Mouse (Mus musculus) cerebellum, adult 11-12 months (tissue): Measurements from ENCODE around the gene Osbpl10.

Experiments used
- DNase-seq: peaks from one replicate; pipeline ENCODE4 v3.0.0; 2022

The Osbpl10 gene

DNA sequence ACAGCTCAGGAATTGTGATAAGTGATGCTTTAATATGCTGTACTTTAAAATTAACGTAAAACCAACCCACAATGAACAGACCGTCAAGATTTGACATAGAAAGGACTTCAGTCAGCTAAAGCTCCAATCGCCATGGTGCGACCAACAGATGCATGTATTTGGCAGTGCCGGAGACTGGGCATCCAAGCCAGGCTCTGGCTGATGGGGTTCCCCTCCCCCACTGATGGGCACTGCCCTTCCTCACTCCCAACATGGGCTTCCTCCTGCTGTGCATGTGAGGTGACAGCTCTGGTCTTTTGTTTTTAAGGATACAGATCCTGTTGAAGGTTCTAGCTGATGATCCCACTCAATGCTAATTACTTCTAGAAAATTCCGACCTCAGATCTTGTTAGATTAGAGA lies 193.7 kb downstream of the Osbpl10 start:
- no peak for DNase-seq

DNA sequence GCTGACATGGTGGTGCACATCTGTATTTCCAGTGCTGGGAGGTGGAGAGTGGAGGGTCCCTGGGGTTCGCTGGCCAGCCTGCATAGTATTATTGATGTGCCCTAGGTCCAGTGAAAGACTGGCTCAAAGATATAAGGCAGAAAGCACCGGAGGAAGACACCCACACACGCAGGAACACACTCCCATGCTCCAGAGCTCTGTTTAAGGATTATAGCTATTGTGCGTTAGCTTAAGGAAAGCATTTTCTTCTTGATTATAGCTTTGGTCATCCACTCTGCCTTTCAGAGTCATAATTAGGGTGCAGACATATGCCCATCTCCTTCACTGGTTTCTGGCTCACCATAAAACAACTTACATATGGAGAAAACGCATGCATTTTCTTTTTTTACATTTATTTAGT lies 200.8 kb downstream of the Osbpl10 start:
- DNase-seq, result no peak

DNA sequence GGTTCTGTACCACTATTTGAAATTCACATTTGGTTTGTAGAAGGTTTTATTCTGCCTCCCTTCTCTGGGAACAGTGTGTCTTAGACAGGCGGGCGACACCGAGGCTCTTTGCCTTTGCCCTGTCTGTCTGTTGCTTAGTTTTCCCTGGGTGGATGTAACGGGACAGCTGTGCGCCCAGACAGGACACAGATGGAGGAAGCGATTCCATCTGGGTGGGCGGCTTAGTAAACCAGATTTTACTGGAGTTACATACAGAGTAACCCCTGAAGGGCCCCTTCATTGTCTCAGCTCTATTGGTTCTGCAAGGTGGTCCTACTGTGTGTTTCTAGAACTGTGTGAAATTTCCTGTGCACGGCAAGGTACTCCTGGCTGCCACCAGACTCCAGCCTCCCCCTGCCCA lies 201.6 kb downstream of the Osbpl10 start:
- no peak for DNase-seq

DNA sequence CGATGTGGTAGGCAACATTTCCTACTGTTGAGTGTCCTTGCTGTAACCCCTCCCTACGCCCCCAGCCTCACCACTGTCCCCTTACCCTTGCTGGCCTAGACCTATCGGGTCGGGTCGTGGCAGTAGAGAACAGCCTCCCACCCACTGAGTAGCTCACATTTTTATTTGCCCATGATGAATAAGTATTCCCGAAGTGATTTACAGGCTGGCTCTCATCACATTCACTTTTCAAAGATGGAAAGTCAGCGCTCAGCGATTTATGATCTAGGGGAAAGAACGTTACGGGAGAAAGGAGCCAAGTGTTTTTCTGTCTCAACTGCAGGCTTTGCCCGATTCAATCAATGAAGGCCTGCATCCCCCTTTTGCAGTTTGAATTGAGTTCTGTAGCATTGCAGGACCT lies 208.0 kb downstream of the Osbpl10 start:
- DNase-seq, result no peak

DNA sequence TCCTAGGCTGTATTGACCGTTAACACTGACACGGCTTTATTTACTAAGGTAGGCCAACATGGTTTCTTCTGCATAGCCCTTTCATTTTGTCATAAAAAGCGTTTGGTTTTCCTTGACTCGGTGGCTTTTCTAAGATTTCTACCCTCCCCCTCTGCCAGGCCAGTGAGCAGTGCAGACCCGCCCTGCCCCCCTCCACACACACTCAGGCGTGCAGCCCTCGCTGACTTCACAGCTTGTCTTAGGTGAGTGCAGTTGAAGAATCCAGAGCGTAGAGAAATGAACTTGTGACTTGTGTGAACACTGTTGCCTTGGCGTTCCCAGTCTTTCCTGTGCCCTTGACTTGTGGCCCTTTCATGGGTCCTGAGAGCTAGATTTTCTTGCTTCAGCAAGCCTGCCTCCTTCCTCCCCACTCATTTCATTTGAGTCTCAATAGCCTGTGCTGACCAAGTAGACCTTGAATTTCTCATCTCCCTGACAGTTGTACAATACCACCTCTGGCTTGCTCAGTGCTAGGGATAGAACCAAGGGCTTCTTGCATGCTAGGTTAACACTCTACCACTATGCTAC lies 212.1 kb downstream of the Osbpl10 start:
- no peak for DNase-seq

DNA sequence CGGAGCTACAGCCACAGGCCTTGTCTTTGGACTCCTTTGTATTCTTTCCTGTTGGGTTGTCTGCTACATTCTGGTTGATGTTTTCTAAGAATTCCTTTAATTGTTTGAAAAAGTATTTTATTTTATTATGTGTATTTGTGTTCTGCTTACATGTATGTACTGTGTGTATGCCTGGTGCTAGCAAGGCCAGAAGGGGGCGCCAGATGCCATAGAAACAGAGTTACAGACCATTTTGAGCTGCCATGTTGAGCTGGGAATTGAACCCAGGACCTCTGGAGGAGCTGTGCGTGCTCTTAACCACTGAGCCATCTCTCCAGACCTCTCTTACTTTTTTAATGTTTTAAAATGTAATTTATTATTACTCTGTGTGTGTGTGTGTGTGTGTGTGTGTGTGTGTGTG lies 214.5 kb downstream of the Osbpl10 start:
- DNase-seq, result no peak

DNA sequence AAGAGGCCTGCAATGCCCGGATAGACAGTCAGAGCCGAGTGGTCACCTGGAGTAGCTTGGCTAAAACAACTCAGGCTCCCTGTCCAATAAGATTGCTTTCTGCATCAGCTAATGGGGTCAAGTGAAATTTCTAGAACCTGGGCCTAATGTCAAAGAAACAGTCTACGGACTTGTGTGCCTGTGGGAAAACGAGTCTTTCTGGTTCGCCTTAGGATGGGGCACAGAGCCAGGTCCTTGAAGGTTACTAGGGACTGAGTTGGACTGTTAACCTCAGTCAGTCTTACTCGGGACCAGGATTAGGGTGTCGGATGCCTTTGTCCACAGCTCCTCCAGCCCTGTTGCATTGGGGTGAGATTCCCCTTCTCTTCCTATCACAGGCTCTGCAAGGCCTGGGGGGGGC lies 218.7 kb downstream of the Osbpl10 start:
- no peak for DNase-seq

DNA sequence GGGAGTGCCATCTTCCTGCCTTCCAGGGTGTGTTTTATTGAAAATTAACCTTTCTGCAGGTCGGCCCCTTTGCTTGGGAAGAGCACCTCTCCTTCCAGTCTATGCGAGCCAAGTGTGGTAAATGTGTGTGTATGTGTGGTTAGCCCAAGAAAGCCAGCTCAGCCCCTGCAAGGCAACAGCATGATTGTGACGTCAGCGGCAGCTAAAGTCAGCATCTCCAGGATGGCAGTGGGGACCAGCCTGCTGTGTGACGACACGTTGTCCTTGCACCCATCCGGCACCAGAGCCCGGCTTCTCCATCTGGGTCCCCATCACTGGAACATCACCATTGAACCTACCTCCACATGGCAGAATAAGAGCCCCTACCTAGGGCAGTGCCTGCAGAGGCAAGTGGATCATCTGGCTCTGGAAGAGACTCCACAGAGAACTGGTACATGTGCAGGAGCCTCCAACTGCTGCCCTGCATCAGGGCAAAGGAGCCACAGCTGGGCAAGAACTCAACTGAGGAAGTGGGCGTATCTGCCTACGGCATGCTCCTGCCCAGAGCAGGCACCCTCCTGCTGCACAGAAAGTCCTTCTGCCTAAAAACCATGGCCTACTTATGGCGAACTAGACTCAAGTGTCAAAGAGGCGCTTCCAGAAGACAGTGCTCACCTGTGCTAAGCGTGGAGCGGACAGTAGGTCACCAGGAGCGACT lies 221.9 kb downstream of the Osbpl10 start:
- DNase-seq, result no peak

DNA sequence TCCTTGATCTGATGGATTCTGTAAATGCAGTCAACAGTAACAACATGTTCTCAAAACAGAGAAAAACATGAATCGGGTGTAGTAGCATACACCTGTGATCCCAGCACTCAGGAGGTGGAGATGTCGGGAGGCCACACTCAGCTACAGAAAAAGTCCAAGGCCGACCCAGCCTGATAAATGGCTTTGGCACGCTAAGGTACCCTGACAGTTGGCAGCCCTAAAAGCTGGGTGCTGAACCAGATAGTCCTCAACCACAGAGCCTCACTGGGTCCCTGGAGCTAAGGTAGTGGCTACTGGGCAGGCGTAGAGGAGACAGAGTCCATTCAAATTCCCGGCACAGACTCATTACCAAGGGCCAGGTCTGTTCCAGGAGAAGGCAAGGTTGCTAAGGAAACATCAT lies 222.9 kb downstream of the Osbpl10 start:
- DNase-seq, result no peak

DNA sequence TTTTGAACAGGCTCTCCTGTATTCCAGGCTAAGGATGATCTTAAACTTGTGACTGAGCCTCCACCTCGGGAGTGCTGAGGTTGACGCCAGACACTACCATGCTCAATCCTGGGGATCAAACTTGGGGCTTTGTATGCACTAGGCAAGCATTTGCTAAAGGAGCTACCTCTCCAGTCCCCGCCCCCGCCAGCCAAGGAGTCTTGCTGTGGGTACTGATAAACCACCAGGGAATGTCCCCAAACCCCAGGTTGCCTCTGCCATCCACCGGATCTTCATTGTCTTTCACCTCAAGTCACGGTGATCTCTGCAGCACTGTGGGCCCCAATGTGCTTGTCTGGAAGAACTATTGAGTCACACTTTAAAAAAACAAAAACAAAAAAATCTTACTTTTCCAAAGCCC lies 224.8 kb downstream of the Osbpl10 start:
- DNase-seq, result no peak

DNA sequence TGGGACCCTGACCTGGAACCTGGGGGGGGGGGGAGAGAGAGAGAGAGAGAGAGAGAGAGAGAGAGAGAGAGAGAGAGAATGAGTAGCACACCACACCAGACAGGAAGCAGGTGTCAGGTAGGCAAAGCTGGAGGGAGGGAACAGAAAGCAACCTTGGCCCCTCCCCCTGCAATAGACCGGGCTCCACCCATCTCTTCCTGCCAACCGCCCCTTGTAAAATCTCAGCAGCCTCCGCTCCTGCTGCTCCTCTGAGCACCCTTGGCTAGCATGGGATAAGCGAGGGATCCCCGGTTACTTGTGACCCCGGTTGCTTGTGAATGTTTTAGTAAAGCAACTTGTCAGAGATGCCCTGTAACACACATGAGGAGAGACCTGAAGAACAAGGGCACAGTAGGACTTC lies 227.1 kb downstream of the Osbpl10 start:
- DNase-seq, result no peak

DNA sequence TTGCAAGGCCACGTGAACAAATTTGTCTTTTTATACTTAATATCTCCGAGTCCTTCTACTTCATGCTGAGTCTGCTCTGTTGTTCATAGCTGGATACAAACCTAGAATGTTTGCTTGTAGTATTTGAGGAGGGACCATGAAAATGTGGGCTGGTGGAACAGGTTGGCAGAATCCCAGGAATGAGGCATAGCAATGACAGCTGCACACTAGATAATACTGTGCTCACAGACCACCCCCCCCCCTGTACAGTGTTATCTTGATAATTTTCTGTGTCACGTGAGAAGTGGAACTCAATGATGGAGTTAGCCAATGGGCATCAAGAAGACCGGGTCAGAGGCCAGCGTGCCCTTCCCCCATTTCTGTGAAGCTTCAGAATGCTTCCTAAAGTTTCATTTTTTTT lies 227.8 kb downstream of the Osbpl10 start:
- no peak for DNase-seq

DNA sequence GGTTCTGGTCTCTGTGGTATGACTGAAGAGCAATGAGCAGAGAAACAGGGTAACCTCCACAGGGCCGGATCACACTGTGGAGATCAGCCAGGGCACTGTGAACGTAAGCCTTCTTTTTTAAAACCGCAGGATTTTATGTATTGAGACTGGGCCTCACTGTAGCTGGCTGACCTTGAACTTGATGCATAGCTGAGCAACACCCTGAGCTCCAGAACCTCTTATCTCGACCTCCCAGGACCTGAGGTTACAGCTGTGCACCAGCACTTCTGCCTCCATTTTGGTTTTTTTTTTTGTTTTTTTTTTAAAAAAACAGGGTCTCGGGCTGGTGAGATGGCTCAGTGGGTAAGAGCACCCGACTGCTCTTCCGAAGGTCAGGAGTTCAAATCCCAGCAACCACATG lies 231.4 kb downstream of the Osbpl10 start:
- DNase-seq, result no peak

DNA sequence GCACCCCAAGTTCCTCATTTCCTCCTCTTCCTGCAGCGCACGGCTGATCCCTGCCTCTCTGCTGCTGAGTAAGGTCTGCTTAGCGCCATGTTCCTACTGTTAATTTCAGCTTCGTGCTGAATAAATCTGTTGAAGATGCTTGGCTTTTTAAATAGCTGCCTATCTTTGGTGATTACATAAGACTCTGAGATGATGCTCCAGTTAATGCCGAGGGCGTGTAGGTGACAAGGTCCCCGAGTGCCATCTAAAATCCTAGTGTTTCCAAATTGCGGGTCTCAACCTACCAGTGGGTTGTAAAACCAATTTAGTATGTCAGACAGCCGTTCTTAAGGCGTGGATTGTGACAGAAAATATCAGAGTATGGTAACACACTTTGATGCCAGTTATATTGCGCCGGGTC lies 232.2 kb downstream of the Osbpl10 start:
- DNase-seq, result no peak

DNA sequence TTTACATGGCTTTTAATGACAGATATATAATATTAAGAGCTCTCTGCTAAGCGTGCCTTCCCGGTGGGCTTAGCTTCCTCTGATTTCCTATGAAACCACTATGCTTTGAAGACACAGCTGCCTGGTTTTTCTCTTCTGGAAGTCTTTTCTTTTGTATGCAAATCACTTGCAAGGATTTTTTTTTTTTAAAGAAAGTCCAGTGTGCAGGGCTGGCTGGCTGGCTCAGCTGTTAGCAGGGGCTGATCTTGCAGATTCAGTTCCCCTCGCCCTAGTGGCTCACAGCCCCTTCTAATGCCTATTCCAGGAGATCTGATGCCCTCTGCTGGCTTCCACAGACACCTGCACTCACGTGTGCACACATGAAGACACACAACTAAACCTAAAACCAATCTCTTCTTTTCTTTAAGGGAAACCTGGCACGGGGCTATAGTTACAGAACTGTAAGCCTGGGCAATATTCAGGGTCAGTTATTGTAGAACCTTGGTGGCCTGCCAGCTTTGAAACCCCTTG lies 235.4 kb downstream of the Osbpl10 start:
- DNase-seq, result no peak

DNA sequence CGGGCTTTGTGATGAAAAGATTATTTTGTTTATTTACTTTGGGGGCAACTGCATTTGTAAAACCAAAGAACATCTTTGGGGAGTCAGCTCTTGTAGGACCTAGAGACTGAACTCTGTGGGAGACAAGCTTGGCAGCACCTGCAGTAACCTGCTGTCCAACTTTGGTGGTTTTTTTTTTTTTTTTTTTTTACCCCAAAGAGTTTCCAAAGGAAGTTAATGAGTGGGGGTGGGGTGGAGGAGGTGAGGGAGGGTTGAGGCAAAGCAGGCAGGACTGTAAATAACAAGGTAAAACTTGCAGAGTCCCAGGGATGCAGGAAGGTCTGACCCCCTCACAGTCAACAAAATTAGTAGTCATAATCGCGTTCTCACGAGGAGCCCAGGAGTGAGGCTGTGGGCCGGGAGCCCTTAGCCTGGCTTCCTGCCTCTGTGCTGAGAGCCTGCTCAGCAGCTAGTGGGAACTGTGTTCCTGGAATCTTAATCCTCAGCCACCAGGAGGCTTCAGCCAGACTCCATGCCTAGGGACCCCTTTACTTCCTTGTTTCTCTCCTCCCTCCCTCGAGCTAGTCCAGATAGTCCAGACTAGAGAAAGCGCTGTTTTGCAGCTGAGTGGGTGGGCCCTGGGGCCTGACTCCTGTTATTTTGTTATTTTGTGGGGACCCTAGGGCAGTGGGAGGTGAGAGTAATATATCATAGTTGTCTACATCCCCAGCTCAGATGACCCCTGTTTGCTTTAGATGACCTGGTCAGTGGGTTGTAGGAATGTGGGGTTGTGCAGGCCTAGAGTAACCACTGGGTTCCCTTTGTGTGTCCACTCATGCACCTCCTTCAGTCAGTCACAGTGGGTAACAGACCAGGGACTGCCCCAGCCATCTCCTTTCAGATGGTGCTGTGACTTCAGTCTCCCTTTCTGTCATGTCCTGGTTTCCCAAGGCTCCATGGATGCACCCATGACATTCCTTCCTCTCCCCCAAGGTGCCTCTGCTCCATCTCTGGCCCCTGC lies 236.5 kb downstream of the Osbpl10 start:
- no peak for DNase-seq

DNA sequence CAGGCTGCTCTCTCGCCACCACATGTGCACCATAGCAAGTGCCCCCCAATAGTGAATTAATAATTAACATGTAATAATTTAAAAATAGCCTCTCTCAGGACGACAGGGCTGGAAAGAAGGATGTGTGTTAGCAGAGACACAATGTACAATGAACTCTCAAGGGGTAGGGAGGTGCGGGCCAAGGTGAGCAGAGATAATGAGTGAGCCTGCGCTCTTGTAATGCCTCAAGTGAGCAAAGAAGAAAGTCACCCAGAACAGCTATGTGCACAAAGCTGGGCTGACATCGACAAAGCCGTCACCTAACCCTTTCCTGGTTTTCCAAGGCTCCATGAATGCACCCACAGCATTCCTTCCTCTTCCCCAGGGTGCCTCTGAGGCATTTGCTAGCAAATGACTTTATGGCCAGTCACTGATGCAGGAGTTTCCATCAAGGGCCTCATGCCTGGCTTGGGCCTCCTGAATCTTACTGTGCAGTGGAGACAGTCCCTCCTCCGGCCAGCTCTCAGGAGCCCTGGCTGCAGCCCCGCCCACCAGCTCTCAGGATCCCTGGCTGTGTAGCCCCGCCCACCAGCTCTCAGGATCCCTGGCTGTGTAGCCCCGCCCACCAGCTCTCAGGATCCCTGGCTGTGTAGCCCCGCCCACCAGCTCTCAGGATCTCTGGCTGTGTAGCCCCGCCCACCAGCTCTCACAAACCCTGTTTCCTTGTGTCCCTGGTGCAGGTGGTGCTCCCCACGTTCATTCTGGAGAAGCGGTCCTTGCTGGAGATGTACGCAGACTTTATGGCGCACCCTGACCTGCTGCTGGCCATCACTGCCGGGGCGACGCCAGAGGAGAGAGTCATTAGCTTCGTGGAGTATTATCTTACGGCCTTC lies 237.7 kb downstream of the Osbpl10 start:
- no peak for DNase-seq

DNA sequence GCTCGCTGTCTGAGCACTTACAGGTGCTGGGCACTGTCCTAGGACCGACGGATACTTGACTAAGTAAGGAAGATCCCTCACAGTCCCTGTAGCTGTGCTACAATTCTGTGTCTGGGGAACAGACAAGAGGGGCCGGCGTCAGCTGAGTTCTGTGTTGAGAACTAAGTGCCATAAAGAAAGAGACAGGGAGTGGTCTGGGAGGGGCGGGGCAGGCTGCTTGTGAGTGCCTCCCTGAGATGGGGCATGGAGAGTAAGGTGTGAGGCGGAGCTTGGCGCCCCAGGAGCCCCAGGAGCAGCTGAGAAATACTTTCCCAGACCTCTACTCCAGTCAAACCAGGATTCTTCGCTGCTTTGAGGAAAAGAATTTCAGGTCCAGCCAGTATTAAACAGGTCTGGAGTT lies 239.6 kb downstream of the Osbpl10 start:
- DNase-seq, result no peak

DNA sequence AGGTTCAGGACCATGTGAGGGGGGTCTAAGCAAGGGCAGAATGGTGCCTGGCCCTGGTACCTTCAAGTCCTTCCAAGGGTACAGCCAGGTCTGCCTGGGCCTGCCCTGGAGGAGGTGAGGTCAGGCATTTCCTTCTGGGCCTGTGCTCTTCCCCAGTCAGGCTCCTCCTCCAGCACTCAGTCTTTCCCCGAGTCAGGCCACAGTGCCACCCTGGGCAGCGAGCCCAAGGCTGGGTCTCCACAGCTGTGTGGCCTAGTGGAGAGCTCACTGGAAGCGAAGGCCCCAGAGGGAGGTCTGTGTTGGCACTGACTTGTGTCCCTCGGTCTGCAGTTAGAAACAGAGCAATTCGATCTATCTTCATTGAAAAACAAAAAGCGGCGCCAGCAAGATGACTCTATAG lies 242.1 kb downstream of the Osbpl10 start:
- DNase-seq, result no peak

DNA sequence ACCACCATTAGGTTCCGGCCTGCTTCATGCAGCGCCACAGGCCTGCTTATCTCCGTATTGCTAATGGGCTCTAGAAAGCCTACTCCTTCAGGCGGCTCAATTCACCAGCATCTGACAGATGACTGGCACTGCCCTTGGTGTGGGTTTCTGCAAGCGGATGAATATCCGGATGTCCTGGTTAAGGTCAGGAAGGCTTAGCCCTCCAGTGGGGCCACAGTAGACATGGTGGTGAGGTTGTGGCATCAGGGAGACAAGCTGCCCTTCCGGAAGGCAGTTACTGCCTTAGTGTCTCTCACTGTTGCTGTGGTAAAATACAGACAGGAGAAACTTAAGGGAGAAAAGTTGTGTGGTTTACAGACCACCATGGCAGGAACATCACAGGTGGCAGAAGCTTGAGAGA lies 242.9 kb downstream of the Osbpl10 start:
- DNase-seq, result no peak

DNA sequence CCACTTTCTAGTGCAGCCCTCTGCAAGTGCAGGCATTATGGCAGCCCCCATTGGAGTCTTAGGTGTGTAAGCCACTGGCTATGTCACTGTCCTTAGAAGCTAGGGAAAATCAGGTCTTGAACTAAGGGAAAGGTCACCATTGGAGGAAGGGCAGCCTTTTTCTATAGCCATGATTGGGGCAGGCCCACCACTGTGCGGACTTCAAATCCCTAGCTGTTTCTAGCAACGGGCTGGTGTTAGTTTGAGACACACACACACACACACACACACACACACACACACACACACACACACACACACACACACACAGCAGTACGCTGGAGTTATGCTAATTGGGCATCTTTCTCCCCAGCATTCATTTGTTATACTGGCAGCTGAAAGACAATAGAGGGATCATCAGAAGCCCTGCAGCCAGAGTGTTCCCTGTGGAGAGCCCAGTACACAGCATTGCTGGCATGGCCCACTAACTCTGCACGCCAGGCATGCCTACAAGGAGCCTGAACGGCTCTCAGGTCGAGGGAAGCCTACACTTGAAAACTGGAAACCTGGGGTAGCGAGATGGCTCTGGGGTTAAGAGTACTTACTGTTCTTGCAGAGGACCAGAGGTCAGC lies 246.5 kb downstream of the Osbpl10 start:
- no peak for DNase-seq

DNA sequence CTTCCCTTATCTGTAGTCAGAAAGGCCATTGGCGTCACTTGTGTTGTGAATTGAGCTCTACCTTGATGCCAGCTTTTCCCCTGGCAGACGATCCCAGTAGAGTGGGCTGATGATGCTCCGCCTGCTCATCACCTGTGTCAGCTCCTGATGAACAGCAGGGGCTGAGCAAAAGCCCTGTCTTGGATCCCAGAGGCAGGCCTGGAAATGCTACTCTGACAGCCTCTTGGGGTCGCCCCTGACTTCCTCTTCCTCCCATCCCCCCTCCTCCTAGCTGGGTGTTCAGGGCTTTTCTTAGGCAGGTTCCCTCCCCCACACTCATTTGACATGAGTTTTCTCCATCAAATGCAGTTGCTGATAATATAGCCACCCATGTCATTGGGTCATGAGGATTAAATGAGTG lies 250.8 kb downstream of the Osbpl10 start:
- DNase-seq, result no peak
